Mouse (Mus musculus) urinary bladder, adult 18-20 months (tissue): ENCODE results near the gene Ppp2r5e.

Source experiments
- DNase-seq, 2 experiments: peaks; one replicate each; pipeline ENCODE4 v3.0.0; 2022; ENCODE audit warnings: low spot score in 2 of 2, mixed read lengths in 2 of 2

Gene Ppp2r5e

DNA sequence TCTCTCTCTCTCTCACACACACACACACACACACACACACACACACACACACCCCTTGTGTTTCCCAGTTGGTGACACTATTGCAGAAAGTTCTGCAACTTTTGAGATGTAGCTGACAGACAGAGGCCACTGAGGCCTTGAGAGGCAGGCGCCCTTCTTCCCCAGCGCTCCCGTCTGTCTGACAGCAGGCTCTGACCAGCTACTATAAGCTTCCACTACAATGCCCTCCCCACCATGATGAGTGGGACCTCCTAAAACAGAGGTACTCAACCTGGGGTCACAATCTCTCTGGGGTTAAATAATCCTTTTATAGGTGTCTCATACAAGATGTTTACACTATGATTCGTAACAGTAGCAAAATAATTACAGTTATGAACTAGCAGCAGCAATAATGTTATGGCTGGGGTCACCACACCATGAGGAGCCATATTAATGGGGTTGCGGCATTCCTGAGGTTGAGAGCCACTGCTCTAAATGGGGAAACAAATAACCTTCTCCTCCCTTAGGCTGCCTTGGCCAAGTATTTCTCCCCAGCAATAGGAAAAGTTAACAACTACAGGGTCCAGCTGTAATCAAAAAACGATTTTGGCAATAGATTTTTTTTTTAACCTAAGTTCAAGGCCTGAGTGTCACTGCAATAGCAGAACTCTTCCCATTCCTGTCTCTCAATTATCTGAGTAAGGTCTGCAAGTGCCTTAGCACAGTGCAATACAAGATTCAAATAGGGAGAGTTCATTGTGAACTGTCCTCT lies 58.2 kb downstream of the Ppp2r5e start:
- DNase-seq = no peak

DNA sequence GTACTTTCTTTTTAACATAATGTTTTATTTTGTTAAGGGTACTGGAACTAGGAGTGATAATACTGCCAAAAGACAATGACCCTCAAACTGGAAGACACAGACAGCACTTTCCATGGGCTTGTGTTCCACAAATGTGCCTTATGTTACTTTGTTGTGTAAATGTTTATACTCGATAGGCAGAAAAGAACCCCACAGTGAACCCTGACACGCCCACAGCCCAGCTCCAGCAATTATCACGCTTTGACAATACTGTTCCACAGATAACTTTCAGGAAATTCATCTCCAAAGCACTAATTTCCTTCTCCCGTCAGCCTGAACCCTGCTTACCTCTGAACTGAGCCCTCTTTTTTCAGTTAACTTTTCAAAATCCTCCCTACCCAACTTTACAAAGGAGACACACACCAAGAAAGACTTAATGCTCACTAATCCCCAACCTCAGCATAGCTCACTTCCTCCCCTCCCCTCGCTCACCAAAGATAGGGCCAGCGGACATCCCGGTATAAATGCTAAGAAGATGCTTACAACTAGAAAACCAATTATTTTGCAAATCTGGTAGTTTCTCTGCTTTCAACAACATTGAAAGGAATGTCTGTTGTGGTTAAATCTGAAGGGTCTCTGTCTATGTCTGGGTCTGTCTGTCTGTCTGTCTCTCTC lies 58.9 kb downstream of the Ppp2r5e start:
- DNase-seq = no peak

DNA sequence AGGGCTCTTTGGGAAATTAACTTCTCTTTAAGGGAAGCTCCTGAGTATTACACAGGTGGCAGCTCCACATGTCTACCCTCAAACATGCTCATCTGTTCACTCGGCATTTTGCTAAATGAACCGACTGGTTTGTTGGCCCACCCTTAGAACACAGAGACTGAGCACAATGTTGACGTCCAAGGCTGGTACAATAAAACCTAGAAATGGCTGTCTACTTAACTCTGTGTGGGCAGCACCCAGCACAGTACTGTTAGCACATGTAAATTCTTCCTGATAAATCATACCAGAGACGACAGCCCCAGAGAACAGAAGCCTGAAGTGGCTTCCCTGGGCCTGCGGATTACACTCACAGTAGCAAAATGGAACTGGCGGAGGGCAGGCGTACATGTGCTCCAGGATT lies 59.5 kb downstream of the Ppp2r5e start:
- DNase-seq = no peak

DNA sequence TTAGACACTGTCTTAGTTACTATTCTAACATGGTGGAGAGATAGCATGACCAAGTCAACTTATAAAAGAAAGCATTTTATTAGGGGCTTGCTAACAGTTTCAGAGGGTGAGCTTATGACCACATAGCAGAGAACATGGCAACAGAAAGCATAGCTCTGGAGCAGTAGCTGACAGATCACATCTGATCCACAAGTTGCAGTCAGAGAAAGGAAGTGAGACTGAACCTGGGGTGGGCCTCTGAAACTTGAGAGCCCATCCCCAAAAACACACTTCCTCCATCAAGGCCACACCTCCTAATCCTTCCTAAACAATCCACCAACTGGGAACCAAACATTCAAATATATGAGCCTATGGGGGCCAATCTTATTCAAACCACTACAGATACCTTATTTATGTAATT lies 62.9 kb downstream of the Ppp2r5e start:
- no peak for DNase-seq

DNA sequence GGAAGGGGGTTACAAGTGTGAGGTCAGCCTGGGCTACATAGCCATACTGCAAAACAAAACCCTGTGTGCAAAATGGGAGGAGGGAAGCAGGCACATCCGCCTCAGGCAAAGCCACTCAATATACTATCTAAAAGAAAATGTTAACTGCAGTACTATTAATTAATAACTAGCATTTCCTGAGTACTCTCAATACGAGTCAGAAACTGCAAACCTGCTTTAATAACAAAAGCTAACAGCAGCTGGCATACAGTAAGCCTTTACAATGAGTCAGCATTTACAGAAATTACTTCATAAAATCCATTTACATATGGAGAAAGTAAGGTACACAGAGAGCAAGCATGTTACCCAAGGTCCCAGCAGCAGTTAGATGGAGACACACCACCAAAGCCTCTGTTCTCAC lies 64.2 kb downstream of the Ppp2r5e start:
- no peak for DNase-seq

DNA sequence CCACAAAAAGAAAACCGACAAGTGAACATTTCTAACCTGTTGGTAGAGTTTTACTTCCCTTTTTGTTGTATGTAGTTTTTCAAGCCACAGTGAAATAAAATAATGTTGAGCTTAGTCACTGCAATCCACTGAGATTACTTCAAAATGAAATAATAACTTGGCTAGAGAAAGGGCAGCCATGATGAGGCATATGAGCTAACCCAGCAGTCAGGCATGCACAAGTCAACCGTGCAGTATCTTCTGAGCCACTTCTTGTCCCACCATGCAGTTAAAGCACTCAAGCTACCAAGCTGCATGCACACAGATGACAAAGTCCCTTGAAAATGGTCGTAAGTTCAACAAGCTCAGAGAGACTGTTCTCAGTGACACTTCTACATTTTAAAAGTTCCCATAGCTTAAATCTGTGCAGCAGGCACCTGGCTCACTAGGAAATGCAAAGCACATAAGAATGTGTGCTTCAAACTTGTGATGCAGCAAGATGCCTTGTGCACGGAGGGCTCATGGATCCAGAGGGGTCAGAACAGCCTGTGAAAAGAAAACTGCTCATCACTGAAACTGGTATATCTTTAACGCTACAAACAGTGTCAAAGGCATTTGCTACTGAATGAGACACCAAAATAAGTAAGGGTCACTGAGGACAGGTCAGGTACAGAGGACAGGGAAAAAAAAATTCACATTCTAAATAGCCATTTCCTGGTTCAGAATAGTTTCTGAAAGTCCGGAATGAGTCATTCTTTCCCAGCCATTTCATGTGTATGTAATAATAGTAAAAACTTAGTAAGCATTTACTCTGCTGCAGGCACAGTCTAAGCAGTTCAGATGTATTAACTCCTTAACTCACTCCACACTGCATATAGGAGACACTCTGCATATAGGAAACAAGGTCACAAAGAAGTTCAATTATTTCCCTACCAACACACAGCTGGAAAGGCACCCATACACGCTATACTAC lies 66.9 kb downstream of the Ppp2r5e start:
- no peak for DNase-seq

DNA sequence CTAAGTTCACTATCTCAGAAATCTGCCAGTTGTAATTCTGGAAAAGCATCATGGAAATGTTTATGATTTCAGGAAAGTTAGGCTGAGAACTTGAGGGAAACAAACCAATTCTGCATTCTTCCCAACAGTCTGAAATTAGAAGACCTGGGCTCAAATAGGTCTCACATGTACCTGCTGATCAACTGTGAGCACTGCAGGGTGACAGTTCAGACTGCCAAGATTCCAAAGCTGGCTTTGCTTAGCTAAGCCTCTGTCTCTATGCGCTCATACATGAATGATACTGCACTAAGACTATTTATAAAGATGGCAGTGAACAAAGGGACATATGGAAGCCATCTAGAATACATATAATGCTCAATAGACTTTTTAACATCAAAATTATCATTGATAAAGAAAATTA lies 67.7 kb downstream of the Ppp2r5e start:
- DNase-seq = no peak

DNA sequence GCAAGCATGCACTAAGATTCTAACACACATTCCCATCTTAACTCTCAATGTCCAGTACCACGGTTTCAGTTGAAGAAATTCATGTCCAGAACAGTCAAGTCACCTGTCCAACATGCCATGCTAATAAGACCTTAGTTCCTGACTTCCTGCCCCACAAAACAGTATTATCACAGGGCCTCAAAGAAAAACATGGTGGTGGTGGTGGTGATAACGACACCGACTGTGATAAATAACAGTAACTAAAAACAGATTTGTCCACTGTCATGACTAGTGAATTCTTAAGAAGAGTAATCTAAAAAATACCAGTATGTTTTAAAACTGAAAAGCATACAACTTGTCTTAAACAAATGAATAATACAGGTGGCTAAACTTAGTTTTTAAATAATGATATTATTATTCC lies 71.8 kb downstream of the Ppp2r5e start:
- DNase-seq = no peak

DNA sequence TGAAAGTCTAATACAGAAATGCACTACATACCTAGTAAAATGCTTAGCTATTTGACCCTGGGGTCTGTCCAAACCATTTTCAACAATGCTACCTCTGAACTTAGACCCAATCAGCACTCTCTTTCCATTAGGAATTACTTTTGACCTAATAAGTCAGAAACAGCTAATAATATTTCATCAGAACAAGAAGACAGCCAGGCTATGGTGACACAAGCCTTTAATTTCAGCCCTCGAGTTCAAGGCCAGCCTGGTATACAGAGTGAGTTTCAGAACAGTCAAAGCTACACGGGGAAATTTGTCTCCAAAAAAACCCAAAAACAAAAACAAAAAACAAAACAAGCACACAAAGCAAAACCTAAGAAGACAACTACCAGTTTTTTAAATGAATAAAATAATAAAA lies 73.1 kb downstream of the Ppp2r5e start:
- no peak for DNase-seq

DNA sequence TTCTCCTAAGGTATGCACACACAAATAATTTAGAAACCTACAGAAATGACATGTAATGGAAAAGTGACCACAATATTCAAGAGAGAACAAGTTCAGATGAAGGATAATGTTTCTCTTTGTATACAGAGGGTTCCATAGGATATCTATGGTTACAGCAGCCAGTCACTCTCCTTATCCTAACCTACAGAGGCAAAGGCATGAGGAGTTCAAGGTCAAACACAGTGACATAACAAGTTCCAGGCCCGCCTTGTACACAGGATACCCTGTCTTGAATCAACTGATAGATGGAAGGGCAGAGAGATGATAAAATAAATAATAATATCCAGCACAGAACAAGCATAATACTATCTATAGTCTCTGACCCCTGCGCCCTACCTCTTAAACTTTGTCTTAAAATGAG lies 73.7 kb downstream of the Ppp2r5e start:
- DNase-seq = no peak

DNA sequence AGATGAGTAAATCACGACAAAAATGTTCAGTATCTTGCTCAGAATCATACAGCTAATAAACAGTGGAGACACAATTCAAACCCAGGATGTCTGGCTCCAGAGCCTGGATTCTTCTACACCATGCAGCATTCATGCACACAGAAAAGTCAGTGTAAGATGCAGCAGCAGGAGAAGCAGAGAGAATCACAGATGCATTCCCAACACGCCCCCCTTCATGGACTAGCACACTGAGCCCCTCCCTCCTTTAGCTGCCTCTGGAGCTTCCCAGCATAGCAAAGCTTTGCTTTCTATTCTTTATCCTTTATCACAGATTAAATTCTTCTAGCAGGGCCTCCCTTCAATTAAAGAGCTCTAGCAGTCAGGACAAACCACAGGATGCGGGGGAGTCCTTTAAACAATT lies 75.7 kb downstream of the Ppp2r5e start:
- DNase-seq = no peak

DNA sequence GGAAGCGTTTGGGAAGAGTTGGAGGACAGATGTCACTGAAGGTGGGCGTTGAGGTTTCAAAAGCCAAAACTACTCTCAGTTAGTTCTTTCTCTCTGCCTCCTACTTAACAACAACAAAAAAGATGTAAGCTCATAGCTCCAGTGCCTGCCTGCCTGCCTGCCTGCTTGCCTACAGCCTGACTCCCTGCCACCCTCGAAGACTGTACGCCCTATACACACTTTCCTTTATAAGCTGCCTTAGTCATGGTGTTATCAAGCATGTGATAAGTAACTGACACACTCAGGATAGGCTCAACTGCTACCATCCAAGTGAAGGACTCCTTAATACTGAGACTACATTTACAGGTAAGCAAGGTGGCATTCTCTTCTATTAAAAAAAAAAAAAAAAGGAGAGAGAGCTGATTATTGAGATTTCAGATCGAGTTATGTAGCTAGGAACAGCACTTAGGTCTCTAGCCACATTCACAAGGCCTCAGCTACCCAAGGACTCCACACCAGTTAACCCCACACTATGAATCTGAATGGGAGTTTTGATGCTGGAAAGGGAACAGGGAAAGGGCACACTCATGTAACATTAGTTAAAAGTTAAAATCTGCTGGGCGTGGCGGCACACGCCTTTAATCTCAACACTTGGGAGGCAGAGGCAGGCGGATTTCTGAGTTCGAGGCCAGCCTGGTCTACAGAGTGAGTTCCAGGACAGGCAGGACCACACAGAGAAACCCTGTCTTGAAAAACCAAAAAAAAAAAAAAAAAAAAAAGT lies 76.7 kb downstream of the Ppp2r5e start:
- no peak for DNase-seq

DNA sequence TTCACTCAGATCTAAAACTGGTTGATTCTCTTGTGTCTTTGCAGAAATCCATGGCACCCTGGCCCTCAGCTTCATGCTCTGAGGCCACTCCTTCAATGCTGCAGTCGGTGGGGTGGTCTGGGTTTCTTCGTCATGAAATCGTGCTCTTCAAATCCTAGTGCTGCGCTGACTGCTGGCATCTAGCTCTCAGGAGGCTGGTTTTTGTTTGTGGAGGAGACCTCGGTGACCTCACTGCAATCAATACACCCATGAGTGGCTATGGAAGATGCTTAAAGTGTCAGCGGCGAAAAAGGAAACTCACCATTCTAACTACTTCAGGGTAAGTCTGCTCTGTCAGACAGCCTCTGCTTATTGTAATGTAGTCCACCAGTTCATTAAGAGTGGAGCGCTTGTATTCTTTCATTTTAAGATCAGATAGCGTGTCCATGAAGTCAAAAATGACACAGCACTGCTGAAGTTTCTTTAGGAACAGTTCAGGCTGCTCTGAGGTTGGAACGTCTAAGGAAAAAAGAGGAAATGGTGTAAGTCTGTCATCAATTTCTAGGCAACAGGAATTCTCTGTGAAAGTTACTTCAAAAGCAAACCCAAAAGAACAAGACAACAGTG lies 80.6 kb downstream of the Ppp2r5e start:
- no peak for DNase-seq

DNA sequence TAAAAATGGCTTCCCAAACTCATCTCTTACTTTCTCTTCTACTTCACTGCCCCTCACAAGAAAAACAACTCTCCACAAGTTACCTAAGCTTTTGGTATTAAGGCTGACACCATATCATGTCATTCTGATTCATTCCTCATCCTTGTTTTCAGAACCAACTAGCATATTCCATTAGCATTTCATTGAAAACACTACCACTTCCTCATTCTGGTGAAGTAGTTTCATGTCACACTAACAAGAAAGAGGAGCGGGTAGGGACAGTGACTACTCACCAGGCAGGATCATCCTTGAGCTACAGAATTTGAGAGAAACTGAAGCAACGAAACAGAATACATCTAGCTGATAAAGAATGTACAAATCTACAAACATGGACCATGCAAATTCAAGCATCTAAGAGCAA lies 84.5 kb downstream of the Ppp2r5e start:
- no peak for DNase-seq

DNA sequence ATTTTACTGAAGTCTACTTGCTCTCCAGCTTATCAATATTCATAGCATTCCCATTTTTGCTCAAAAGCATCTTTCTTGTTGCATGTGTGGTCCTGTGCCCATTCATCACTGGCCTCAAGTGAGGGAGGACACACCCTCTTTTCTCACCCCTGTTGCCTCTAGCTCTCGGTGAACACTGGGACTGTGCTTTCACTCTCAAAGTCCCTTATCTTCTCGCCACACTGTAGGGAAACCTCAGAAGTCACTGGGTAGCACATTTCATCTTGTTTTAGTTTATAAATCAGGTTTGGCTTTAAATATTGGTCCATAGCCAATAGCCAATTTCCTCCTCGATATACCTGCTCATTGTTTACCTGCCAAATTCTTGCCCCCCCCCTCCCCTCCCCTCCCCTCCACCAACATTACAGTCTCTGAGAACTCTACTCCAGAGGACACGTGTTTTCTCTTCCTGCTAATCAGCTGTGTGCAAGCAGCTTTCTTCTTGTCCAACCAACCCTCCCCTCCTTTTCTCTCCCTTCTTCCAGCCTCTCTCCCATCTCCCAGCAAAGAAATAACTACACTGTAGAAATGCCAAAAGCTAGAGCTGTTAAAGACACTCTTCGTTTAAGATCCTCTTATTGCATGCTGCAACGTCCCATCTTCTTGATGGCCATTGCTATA lies 90.9 kb downstream of the Ppp2r5e start:
- DNase-seq = no peak

DNA sequence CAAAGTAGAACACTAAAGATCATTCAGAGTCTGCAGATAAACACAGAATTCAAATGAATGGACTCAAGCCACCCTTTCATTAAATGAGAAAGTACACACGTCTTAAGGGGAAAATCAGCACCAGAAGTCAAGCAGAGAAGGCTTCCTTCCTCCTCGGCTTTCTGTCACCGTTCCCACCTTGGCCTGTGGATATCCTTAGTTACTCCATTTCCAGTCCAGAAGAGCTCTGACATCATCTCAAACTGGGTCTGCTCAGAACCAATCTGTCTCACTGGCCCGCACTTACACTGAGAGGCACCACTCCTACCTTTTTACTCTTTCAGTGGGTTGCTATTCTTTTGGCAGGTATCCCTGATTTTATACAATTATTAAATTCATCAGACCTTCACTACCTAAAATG lies 93.4 kb downstream of the Ppp2r5e start:
- DNase-seq = no peak

DNA sequence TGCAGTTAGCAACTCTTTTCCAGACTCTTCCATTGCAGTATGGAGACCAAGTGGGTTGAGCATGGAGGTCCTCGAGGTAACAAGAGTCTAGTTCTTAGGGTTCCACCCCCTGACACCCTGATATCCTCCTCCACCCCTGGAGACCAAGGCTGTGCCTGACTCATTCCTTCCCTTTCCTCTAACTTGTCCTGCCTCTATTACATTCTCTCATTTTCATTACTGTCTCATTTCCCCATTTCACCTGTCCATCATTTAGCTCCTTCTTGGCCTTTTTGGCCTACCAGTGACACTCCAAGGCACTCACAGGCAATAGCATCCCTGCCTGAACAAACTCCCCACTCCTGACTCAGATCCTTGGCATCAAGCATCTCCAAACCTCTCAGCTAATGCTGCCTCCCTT lies 98.3 kb downstream of the Ppp2r5e start:
- DNase-seq = no peak

DNA sequence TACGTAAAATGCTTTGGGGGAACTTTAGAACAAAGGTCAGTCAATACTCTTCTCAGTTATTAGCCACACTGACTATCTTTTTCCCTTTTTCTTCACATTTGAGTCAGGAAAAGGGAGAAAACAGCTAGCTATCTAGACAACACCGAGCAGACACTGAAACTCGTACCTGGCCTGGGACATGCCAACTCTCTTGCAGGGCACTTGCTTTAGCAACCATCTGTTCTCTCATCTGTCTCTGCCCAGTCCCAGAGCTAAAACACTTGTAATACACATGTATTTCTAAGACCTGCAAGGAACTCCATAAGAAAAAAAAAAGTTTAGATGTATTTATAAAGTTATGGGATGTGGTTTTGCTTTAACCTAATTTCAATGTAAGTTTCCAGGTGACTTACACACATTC lies 100.4 kb downstream of the Ppp2r5e start:
- no peak for DNase-seq

DNA sequence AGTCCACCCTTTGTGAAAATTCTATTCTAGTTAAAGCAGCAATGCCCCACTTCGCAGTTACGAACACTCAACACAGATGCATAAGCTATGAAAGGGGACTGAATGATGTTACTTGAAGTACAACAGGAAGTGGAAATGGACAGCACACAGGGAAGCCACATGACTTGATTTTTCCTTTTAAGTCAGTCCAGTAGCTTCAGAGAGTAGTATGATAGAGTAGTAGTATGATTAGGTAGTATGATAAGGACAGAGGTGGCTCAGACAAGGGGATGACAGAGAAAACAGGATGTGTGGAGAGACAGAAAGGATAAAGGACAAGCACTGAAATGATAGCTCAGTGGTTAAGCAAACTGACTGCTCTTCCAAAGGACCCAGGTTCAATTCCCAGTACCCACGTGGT lies 101.4 kb downstream of the Ppp2r5e start:
- no peak for DNase-seq

DNA sequence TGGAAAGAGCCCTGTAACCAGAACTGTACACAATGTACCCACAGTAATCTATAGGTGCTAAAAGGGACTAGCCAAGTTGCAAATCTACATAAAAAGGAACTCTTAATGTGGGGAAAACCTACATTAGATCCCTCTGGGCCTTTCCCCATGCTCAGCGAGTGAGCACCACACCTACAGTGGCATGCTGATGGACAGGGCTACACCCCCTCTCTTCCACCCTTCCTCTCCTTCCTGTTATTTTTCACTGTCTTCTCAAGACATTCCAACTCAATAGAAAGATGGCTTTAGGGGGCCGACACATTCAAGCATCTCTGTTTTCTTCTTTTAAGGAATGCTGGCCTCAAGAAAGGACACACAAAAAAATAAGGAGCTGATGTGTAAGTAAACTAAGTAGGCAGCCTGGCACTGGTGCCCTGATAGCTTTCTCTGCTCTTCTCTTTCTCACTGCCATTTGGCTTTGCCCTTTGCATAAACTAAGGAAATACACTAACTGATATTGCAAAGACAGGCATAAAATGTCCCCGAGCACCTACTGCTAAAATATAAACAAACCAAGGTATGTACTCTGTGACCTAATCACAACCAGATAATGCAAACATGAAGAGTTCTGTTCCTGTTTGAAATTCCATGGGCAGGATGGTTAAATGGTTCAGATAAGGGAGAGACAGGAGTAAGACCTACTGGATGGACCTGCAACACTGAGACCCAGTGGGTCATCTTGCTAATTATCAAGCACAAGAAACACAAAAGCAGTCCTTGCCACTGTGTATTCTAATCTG lies 103.3 kb downstream of the Ppp2r5e start:
- DNase-seq = no peak
